Mouse (Mus musculus) forebrain, embryonic 14.5 days (tissue): ENCODE data around the gene Hpdl. TPM values are rescaled to one million over a fixed set of nuclear protein-coding genes. Genes with fewer than 3 reads are reported as not detected.

Experiments
- ATAC-seq: fragments of 200-750 bp; cut with Nextera tagmentation; 2 replicates; pipeline ENCODE4 v1.8.0; 2017; ENCODE audit warnings: mild to moderate bottlenecking, moderate library complexity
- DNase-seq: peaks from one replicate; pipeline ENCODE4 v3.0.0-alpha.2; 2015; ENCODE audit warnings: low spot score
- H3K27ac ChIP-seq: fragments of 300-500 bp; sonication (generic); 2 replicates; pipeline ENCODE4 v1.5.1; 2014; ENCODE audit warnings: low read depth, mild to moderate bottlenecking, control low read depth, low read length, moderate library complexity
- H3K27me3 ChIP-seq: fragments of 300-500 bp; sonication (generic); replicated peaks from 2 replicates; pipeline ENCODE4 v1.6.1; 2014; ENCODE audit warnings: low read length, control low read depth, mixed read lengths; ENCODE audit not compliant: control insufficient read depth, insufficient read depth
- H3K36me3 ChIP-seq: fragments of 300-500 bp; sonication (generic); 2 replicates; pipeline ENCODE4 v1.6.1; 2014; ENCODE audit warnings: low read length, control low read depth; ENCODE audit not compliant: control insufficient read depth, insufficient read depth
- H3K4me1 ChIP-seq: fragments of 300-500 bp; sonication (generic); 2 replicates; pipeline ENCODE4 v1.6.1; 2014; ENCODE audit warnings: antibody characterized with exemption, low read length, control low read depth; ENCODE audit not compliant: control insufficient read depth, insufficient read depth
- H3K4me2 ChIP-seq: fragments of 300-500 bp; sonication (generic); 2 replicates; pipeline ENCODE4 v1.6.1; 2014; ENCODE audit warnings: mild to moderate bottlenecking, control low read depth, low read length
- H3K4me3 ChIP-seq: fragments of 300-500 bp; sonication (generic); 2 replicates; pipeline ENCODE4 v1.5.1; 2014; ENCODE audit warnings: low read depth, low read length, control low read depth
- H3K9ac ChIP-seq: fragments of 300-500 bp; sonication (generic); 2 replicates; pipeline ENCODE4 v1.6.1; 2014; ENCODE audit warnings: mild to moderate bottlenecking, low read length, control low read depth, moderate library complexity
- H3K9me3 ChIP-seq: fragments of 300-500 bp; sonication (generic); replicated peaks from 2 replicates; pipeline ENCODE4 v1.6.1; 2016; ENCODE audit warnings: low read length, control low read depth, mixed read lengths; ENCODE audit not compliant: control insufficient read depth
- WGBS: fragments of 180-500 bp; shearing (Covaris S2); extraction: QIAGEN DNeasy Blood & Tissue Kit; methylation state at CpG from one replicate; pipeline ENCODE4 v1.1.7; 2014; 5-methylcytosine and 5-hydroxymethylcytosine counted together
- polyA plus RNA-seq: library from polyadenylated mRNA; unstranded; fragments of >200 nt; fragmentation: Nextera tagmentation; extraction: Ambion mirVana; gene quantifications from 2 replicates; pipeline ENCODE4 v1.2.1, GENCODE M21; 2014

The Hpdl gene
- polyA plus RNA-seq, 1 experiment from 2014 or later: 0.77 TPM

- H3K27me3 ChIP-seq: peaks cover 10% of the 10 kb centered on the region
- H3K9ac ChIP-seq: no peak overlapping the region
- no peak overlapping the region for H3K4me2 ChIP-seq
- WGBS: 88% methylated on average over 6 of the region's 6 CpGs
- no peak overlapping the region for H3K27ac ChIP-seq
- H3K4me1 ChIP-seq: peaks cover 10% of the 10 kb centered on the region
- DNase-seq (no peak), ATAC-seq (no peak)
- H3K36me3 ChIP-seq: peaks cover 7% of the 10 kb centered on the region; the same call in 1 of the 2 replicates
- no peak overlapping the region for H3K4me3 ChIP-seq
- no peaks in the 10 kb centered on the region for H3K9me3 ChIP-seq
Observed at GRCm38 (mm10) chr4:116817486-116817885, 4.0 kb downstream of the Hpdl start.

GRCm38 (mm10) chr4:116815276-116815675 lies 6.2 kb downstream of the Hpdl start:
- no peaks in the 10 kb centered on the region for H3K4me1 ChIP-seq
- no peaks in the 10 kb centered on the region for H3K9me3 ChIP-seq
- WGBS: 92% methylated on average over 5 of the region's 5 CpGs
- peaks cover 5% of the 10 kb centered on the region for H3K27me3 ChIP-seq
- H3K9ac ChIP-seq: no peak overlapping the region
- no peak overlapping the region for H3K27ac ChIP-seq
- H3K36me3 ChIP-seq: peaks cover 7% of the 10 kb centered on the region; the same call in 1 of the 2 replicates
- no peak overlapping the region for H3K4me3 ChIP-seq
- ATAC-seq: no peak
- H3K4me2 ChIP-seq: no peak overlapping the region
- DNase-seq: no peak

- no peak overlapping the region for H3K4me2 ChIP-seq
- no peaks in the 10 kb centered on the region for H3K27me3 ChIP-seq
- H3K27ac ChIP-seq: no peak overlapping the region
- 78% methylated on average over 3 of the region's 3 CpGs for WGBS
- H3K4me3 ChIP-seq: no peak overlapping the region
- H3K9ac ChIP-seq: no peak overlapping the region
- ATAC-seq: no peak
- peaks cover 5% of the 10 kb centered on the region for H3K4me1 ChIP-seq
- no peak for DNase-seq
- H3K9me3 ChIP-seq: no peaks in the 10 kb centered on the region
- no peaks in the 10 kb centered on the region for H3K36me3 ChIP-seq
Observed at GRCm38 (mm10) chr4:116811012-116811411, 10.5 kb downstream of the Hpdl start.

- peak within 1 kb of the TSS; percentile 70 for H3K4me3 ChIP-seq
- WGBS: under 1% methylated on average over 58 of the region's 58 CpGs
- peak within 1 kb of the TSS; percentile 82 for H3K27ac ChIP-seq
- peaks cover 31% of the 10 kb centered on the region for H3K36me3 ChIP-seq
- ATAC-seq (peak; percentile 98), DNase-seq (peak; percentile 99)
- peak within 1 kb of the TSS; percentile 82 for H3K9ac ChIP-seq
- H3K27me3 ChIP-seq: no peaks in the 10 kb centered on the region
- H3K9me3 ChIP-seq: no peaks in the 10 kb centered on the region
- H3K4me1 ChIP-seq: peaks cover 5% of the 10 kb centered on the region
- H3K4me2 ChIP-seq: peak within 1 kb of the TSS; percentile 68
Observed at GRCm38 (mm10) chr4:116807197-116808129, 14.0 kb downstream of the Hpdl start, which contains the start of the genes Toe1 and Mutyh. TSS of gene Toe1 (minus strand) at chr4:116807640. TSS of gene Mutyh (plus strand) at chr4:116807723.

- H3K36me3 ChIP-seq: peaks cover 35% of the 10 kb centered on the region
- H3K4me2 ChIP-seq: no peak overlapping the region
Observed at GRCm38 (mm10) chr4:116799901-116800300, 21.6 kb downstream of the Hpdl start.

GRCm38 (mm10) chr4:116796442-116797110 lies 24.9 kb downstream of the Hpdl start:
- no peak overlapping the region for H3K27ac ChIP-seq
- H3K36me3 ChIP-seq: 0 out of 2 replicates have a peak, but pooled peaks cover 6% of the 10 kb centered on the region
- WGBS: 83% methylated on average over 1 of the region's 1 CpGs
- H3K4me1 ChIP-seq: no peaks in the 10 kb centered on the region
- no peak overlapping the region for H3K4me3 ChIP-seq
- no peaks in the 10 kb centered on the region for H3K9me3 ChIP-seq
- no peak overlapping the region for H3K9ac ChIP-seq
- no peaks in the 10 kb centered on the region for H3K27me3 ChIP-seq
- H3K4me2 ChIP-seq: no peak overlapping the region
- DNase-seq (no peak), ATAC-seq (no peak)

More at GRCm38 (mm10) chr4:116799901-116800300, 21.6 kb downstream of the Hpdl start:
- Histone ChIP-seq H3K27me3 (no peaks in the 10 kb centered on the region), H3K4me1 (no peaks in the 10 kb centered on the region), H3K4me3 (no peak overlapping the region), H3K27ac (no peak overlapping the region), H3K9ac (no peak overlapping the region), H3K9me3 (no peaks in the 10 kb centered on the region)
- 38% methylated on average over 5 of the region's 5 CpGs for WGBS
- no peak for ATAC-seq
- peak; percentile 33 for DNase-seq

GRCm38 (mm10) chr4:116794273-116794672 lies 27.2 kb downstream of the Hpdl start:
- 79% methylated on average over 2 of the region's 2 CpGs for WGBS
- no peaks in the 10 kb centered on the region for H3K36me3 ChIP-seq
- H3K4me2 ChIP-seq: no peak overlapping the region
- no peak overlapping the region for H3K9ac ChIP-seq
- H3K27me3 ChIP-seq: no peaks in the 10 kb centered on the region
- H3K27ac ChIP-seq: no peak overlapping the region
- DNase-seq (no peak), ATAC-seq (no peak)
- no peaks in the 10 kb centered on the region for H3K4me1 ChIP-seq
- H3K9me3 ChIP-seq: no peaks in the 10 kb centered on the region
- H3K4me3 ChIP-seq: no peak overlapping the region

- no peak for DNase-seq
- Histone ChIP-seq H3K4me2 (no peak overlapping the region), H3K4me1 (no peaks in the 10 kb centered on the region), H3K36me3 (no peaks in the 10 kb centered on the region), H3K9me3 (no peaks in the 10 kb centered on the region), H3K27me3 (no peaks in the 10 kb centered on the region), H3K9ac (no peak overlapping the region), H3K4me3 (no peak overlapping the region), H3K27ac (no peak overlapping the region)
- ATAC-seq: no peak
- 93% methylated on average over 8 of the region's 8 CpGs for WGBS
Observed at GRCm38 (mm10) chr4:116792453-116792852, 29.1 kb downstream of the Hpdl start.
